Mouse (Mus musculus) midbrain, embryonic 15.5 days (tissue): ENCODE data around the gene Flrt2. TPM values are rescaled to one million over a fixed set of nuclear protein-coding genes. Genes with fewer than 3 reads are reported as not detected.
A peak's percentile ranks its signal among the peaks of the same experiment; 100 is the strongest.
"Not testable (repeated sequence)": the region's sequence is repeated elsewhere in the genome, so short reads cannot be mapped to it uniquely, and the experiment has no call there.

Experiments
- ATAC-seq: fragments of 200-750 bp; cut with Nextera tagmentation; replicated peaks from 2 replicates; pipeline ENCODE4 v1.8.0; 2017; ENCODE audit warnings: moderate TSS enrichment
- H3K27ac ChIP-seq: fragments of 300-500 bp; sonication (generic); 2 replicates; pipeline ENCODE4 v1.5.1; 2015; ENCODE audit warnings: mild to moderate bottlenecking, inconsistent platforms
- H3K27me3 ChIP-seq: fragments of 300-500 bp; sonication (generic); replicated peaks from 2 replicates; pipeline ENCODE4 v1.6.1; 2015; ENCODE audit warnings: inconsistent platforms
- H3K36me3 ChIP-seq: fragments of 300-500 bp; sonication (generic); replicated peaks from 2 replicates; pipeline ENCODE4 v1.6.1; 2015; ENCODE audit warnings: inconsistent platforms
- H3K4me1 ChIP-seq: fragments of 300-500 bp; sonication (generic); 2 replicates; pipeline ENCODE4 v1.6.1; 2015; ENCODE audit warnings: inconsistent platforms
- H3K4me2 ChIP-seq: fragments of 300-500 bp; sonication (generic); 2 replicates; pipeline ENCODE4 v1.6.1; 2015; ENCODE audit warnings: inconsistent platforms, mild to moderate bottlenecking, moderate library complexity
- H3K4me3 ChIP-seq: fragments of 300-500 bp; sonication (generic); 2 replicates; pipeline ENCODE4 v1.5.1; 2015; ENCODE audit warnings: mild to moderate bottlenecking, inconsistent platforms
- H3K9ac ChIP-seq: fragments of 300-500 bp; sonication (generic); 2 replicates; pipeline ENCODE4 v1.6.1; 2015; ENCODE audit warnings: mild to moderate bottlenecking, inconsistent platforms
- H3K9me3 ChIP-seq: fragments of 300-500 bp; sonication (generic); 2 replicates; pipeline ENCODE4 v1.6.1; 2016; ENCODE audit warnings: inconsistent platforms
- WGBS: fragments of 180-500 bp; shearing (Covaris S2); methylation state at CpG from one replicate; pipeline ENCODE4 v1.1.7; 2015; ENCODE audit warnings: mixed read lengths; 5-methylcytosine and 5-hydroxymethylcytosine counted together
- polyA plus RNA-seq: library from polyadenylated mRNA; unstranded; fragments of >200 nt; fragmentation: Nextera tagmentation; extraction: Ambion mirVana; gene quantifications from 2 replicates; pipeline ENCODE4 v1.2.1, GENCODE M21; 2015

Flrt2 gene
- 25.1 and 25.4 TPM in 2 replicates for polyA plus RNA-seq

- under 1% methylated on average over 32 of the region's 32 CpGs for WGBS
- Histone ChIP-seq H3K9ac (peak within 1 kb of the TSS; percentile 69), H3K4me1 (peaks cover 32% of the 10 kb centered on the region), H3K36me3 (no peaks in the 10 kb centered on the region), H3K4me2 (peak within 1 kb of the TSS; percentile 87), H3K27me3 (0 out of 2 replicates have a peak, but pooled peaks cover 3% of the 10 kb centered on the region), H3K9me3 (no peaks in the 10 kb centered on the region), H3K27ac (peak within 1 kb of the TSS; percentile 87), H3K4me3 (peak within 1 kb of the TSS; percentile 83)
- no peak for ATAC-seq
These were observed at the start of gene Flrt2 for GRCm38 (mm10) chr12:95691961-95692767. Gene Flrt2 (plus strand): TSS chr12:95692226.

GRCm38 (mm10) chr12:95642226-95642625 is 49.8 kb upstream of the Flrt2 start:
- Histone ChIP-seq H3K36me3 (no peaks in the 10 kb centered on the region), H3K9ac (no peak overlapping the region), H3K4me2 (no peak overlapping the region), H3K4me3 (no peak overlapping the region), H3K9me3 (no peaks in the 10 kb centered on the region), H3K27ac (no peak overlapping the region), H3K4me1 (no peaks in the 10 kb centered on the region), H3K27me3 (no peaks in the 10 kb centered on the region)
- no peak for ATAC-seq
- WGBS = 72% methylated on average over 3 of the region's 3 CpGs

- H3K36me3 ChIP-seq, H3K4me1 ChIP-seq, ATAC-seq, H3K4me2 ChIP-seq, H3K27ac ChIP-seq, H3K9ac ChIP-seq, H3K9me3 ChIP-seq, H3K27me3 ChIP-seq, H3K4me3 ChIP-seq: not testable (repeated sequence)
- WGBS = 88% methylated on average over 4 of the region's 6 CpGs
These were observed 44.8 kb upstream of the Flrt2 start for GRCm38 (mm10) chr12:95647179-95647578.

GRCm38 (mm10) chr12:95652172-95653156 is 39.6 kb upstream of the Flrt2 start:
- Histone ChIP-seq H3K9me3 (no peaks in the 10 kb centered on the region), H3K27ac (no peak overlapping the region), H3K4me3 (no peak overlapping the region), H3K4me1 (no peaks in the 10 kb centered on the region), H3K36me3 (no peaks in the 10 kb centered on the region), H3K27me3 (no peaks in the 10 kb centered on the region), H3K4me2 (no peak overlapping the region), H3K9ac (no peak overlapping the region)
- 74% methylated on average over 4 of the region's 4 CpGs for WGBS
- no peak for ATAC-seq

GRCm38 (mm10) chr12:95656594-95656993 is 35.4 kb upstream of the Flrt2 start:
- Histone ChIP-seq H3K9me3 (no peaks in the 10 kb centered on the region), H3K4me3 (no peak overlapping the region), H3K4me2 (no peak overlapping the region), H3K36me3 (no peaks in the 10 kb centered on the region), H3K27ac (no peak overlapping the region), H3K9ac (no peak overlapping the region), H3K27me3 (no peaks in the 10 kb centered on the region), H3K4me1 (no peaks in the 10 kb centered on the region)
- ATAC-seq = no peak
- 86% methylated on average over 4 of the region's 4 CpGs for WGBS

- no peaks in the 10 kb centered on the region for H3K9me3 ChIP-seq
- no peaks in the 10 kb centered on the region for H3K27me3 ChIP-seq
- H3K4me1 ChIP-seq = no peaks in the 10 kb centered on the region
- no peak overlapping the region for H3K9ac ChIP-seq
- no peak for ATAC-seq
- no peaks in the 10 kb centered on the region for H3K36me3 ChIP-seq
- no peak overlapping the region for H3K4me3 ChIP-seq
- no peak overlapping the region for H3K4me2 ChIP-seq
- H3K27ac ChIP-seq = no peak overlapping the region
- WGBS = 75% methylated on average over 5 of the region's 5 CpGs
These were observed 24.7 kb upstream of the Flrt2 start for GRCm38 (mm10) chr12:95667296-95667695.

- H3K27me3 ChIP-seq = no peaks in the 10 kb centered on the region
- H3K27ac ChIP-seq = no peak overlapping the region
- no peak overlapping the region for H3K9ac ChIP-seq
- H3K9me3 ChIP-seq = no peaks in the 10 kb centered on the region
- ATAC-seq = no peak
- no peaks in the 10 kb centered on the region for H3K36me3 ChIP-seq
- no peak overlapping the region for H3K4me3 ChIP-seq
- 84% methylated on average over 5 of the region's 5 CpGs for WGBS
- H3K4me2 ChIP-seq = no peak overlapping the region
- H3K4me1 ChIP-seq = no peaks in the 10 kb centered on the region
These were observed 16.3 kb upstream of the Flrt2 start for GRCm38 (mm10) chr12:95675711-95676110.

- WGBS = 4% methylated on average over 9 of the region's 9 CpGs
- Histone ChIP-seq H3K9me3 (no peaks in the 10 kb centered on the region), H3K36me3 (no peaks in the 10 kb centered on the region), H3K4me3 (peak overlapping the region; percentile 83; the same call in 1 of the 2 replicates), H3K4me2 (peak overlapping the region; percentile 87), H3K27ac (no peak overlapping the region), H3K4me1 (peaks cover 25% of the 10 kb centered on the region), H3K9ac (no peak overlapping the region), H3K27me3 (0 out of 2 replicates have a peak, but pooled peaks cover 3% of the 10 kb centered on the region)
- ATAC-seq = no peak
These were observed 1.2 kb upstream of the Flrt2 start for GRCm38 (mm10) chr12:95690819-95691218.

GRCm38 (mm10) chr12:95692948-95693650 is 1.1 kb downstream of the Flrt2 start:
- H3K9me3 ChIP-seq = no peaks in the 10 kb centered on the region
- no peak for ATAC-seq
- peak overlapping the region; percentile 69 for H3K9ac ChIP-seq
- H3K4me1 ChIP-seq = peaks cover 34% of the 10 kb centered on the region
- no peaks in the 10 kb centered on the region for H3K36me3 ChIP-seq
- 0 out of 2 replicates have a peak, but pooled peaks cover 3% of the 10 kb centered on the region for H3K27me3 ChIP-seq
- H3K4me2 ChIP-seq = peak overlapping the region; percentile 87
- WGBS = 4% methylated on average over 13 of the region's 13 CpGs
- peak overlapping the region; percentile 87 for H3K27ac ChIP-seq
- peak overlapping the region; percentile 83 for H3K4me3 ChIP-seq

- Histone ChIP-seq H3K27me3 (0 out of 2 replicates have a peak, but pooled peaks cover 3% of the 10 kb centered on the region), H3K4me3 (peak overlapping the region; percentile 83), H3K27ac (peak overlapping the region; percentile 87), H3K9ac (peak overlapping the region; percentile 69), H3K4me2 (peak overlapping the region; percentile 87), H3K9me3 (no peaks in the 10 kb centered on the region), H3K4me1 (peaks cover 38% of the 10 kb centered on the region), H3K36me3 (no peaks in the 10 kb centered on the region)
- under 1% methylated on average over 28 of the region's 28 CpGs for WGBS
- ATAC-seq = 0 out of 2 replicates have a peak, but pooled peaks have one; percentile 16
These were observed 1.8 kb downstream of the Flrt2 start for GRCm38 (mm10) chr12:95693651-95694471.

- peak overlapping the region; percentile 83 for H3K4me3 ChIP-seq
- no peaks in the 10 kb centered on the region for H3K36me3 ChIP-seq
- no peak for ATAC-seq
- H3K4me2 ChIP-seq = peak overlapping the region; percentile 87
- H3K27ac ChIP-seq = peak overlapping the region; percentile 87
- under 1% methylated on average over 8 of the region's 8 CpGs for WGBS
- peaks cover 40% of the 10 kb centered on the region for H3K4me1 ChIP-seq
- H3K27me3 ChIP-seq = 0 out of 2 replicates have a peak, but pooled peaks cover 3% of the 10 kb centered on the region
- no peaks in the 10 kb centered on the region for H3K9me3 ChIP-seq
- peak overlapping the region; percentile 69 for H3K9ac ChIP-seq
These were observed 2.5 kb downstream of the Flrt2 start for GRCm38 (mm10) chr12:95694507-95694906.
